Mouse (Mus musculus) embryo, embryonic 10 days (tissue): ENCODE measurements around the gene Foxa3.
A peak's percentile ranks its signal among the peaks of the same experiment; 100 is the strongest.

Source experiments
- DNase-seq: peaks from one replicate; pipeline ENCODE4 v3.0.0-alpha.2; 2015; ENCODE audit warnings: low spot score

Gene Foxa3

DNA sequence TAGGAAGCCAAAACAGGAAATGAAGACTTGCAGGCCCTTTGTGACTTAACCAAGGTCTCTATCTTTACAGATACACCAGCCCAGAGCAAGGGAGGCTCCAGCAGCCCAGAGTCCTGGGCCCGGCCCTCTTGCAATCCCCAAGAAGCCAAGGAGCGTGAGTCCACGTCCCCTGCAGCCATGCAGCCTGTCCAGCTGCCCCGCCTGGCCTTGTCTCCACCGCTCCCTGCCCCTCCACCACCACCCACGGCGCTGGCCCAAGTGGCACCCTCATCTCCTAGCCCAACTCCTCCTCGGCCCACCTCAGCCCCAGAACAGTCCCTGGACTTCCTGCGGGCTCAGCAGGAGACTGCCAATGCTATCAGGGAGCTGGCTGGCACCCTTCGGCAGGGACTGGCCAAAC is 22.9 kb downstream of the Foxa3 start:
- no peak for DNase-seq

DNA sequence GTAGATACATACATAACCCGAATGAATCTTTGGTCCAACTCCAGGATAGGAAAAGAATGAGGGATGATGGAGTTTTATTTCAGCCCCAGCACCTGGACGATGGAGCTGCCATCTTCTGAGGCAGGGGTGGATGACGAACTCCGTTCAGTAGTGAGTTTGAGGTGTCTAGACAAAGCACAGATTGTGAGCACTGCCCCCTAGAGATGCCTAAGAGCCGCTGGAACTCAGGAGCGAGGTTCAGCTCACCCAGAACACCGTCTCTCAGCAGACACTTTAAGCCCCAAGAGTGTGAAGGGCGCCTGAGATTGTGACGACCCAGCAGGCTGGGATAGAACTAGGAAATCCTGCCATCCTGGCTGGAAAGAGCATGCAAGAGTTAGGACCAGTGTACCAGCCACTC is 24.5 kb downstream of the Foxa3 start:
- no peak for DNase-seq

DNA sequence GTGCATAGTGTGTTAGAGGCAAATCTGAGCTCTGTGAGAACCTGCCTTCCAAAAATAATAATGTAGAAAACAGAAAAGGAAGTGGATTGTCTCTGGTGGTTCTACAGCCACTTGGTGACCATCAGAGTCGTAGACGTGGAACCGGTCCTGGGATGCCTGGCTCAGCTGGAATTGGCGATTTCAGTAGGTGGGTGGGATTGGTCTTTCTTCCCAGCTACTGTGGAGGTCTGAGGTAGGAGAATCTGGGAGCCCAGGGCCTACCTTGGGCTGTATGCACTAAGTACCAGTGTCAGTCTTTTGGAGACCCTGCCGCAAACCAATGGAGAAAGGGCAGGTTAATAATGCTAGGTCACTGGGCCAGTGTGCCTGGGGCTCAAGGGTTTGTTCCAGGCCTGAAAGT is 30.3 kb downstream of the Foxa3 start:
- no peak for DNase-seq

DNA sequence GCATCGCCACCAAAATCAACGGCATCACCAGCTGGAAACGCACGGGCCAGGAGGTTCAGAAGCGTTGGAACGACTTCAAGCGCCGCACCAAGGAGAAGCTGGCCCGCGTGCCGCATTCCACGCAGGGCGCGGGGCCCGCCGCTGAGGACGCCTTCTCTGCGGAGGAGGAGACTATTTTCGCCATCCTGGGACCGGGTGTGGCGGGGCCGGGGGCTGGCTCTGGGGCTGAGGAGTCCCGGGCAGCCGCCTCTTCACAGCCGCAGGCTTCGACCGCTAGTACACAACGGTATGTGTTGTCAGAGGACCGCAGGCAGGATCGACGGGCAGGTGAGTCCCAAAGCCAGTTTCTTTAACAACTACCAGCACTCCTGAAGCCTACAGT is 31.1 kb downstream of the Foxa3 start:
- DNase-seq: no peak

DNA sequence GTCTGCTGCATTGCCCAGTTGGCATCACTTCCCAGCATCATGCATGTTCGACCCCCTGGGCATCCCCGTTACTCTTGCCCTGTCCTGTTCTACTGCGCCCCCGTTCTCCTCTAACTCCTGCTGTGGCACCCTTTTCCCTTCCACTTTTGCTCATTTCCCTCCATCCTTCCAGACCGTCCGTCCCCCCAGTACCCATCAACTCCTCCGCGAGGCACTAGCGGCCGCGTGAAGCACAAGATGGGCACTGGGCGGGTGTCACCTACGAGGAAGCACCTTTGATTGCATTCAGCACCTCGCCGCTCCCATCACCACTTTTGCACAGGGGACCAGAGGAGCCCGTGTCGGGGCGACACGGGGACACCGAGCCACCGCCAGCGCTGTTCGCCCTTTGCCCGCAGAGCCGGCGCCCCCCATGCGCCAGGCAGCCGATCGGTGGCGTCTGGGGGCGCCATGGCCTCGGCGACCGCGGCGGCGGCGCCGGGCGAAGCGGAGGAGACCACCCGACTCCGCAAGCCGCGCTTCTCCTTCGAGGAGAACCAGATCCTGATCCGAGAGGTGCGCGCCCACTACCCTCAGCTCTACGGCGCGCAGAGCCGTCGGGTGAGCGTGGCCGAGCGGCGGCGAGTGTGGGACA is 31.6 kb downstream of the Foxa3 start:
- DNase-seq: peak; percentile 36

DNA sequence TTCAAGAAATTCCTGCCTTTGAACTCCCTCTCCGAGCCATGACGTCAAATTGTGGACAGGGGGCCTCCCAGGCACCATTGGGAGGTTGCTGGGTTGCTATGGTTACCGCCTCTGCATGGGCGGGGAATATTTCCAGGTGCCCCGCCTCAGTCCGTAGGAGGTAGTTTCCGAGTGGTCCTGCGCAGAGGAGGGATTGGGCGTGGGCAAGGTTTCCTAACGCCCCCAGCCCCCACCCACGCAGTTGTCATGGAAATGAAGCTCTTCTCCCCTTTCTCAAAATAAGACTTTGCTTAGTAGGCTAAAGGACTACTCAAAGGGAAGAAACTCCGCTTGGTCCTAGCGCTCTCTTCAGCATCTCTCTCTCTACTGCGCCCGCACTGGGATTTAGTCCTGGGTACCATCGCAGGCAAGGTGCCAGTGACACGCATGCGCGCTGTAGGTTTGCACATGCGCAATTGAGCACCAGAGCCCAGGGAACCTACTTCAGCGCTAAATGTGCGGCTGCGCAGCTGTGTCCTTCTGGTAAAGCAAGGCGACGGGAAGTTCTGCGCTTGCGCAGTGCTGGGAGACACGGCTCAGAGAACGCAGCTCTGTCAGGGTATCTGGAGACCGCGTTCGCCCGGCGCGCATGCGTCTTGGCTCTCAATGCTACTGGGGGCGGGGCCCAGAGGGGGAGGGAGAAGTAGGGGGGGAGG is 32.6 kb downstream of the Foxa3 start, which contains the start of gene Mypop:
Mypop (plus strand) TSS at position 645 of the 695 bp plus-strand sequence.
- peak; percentile 100 for DNase-seq

DNA sequence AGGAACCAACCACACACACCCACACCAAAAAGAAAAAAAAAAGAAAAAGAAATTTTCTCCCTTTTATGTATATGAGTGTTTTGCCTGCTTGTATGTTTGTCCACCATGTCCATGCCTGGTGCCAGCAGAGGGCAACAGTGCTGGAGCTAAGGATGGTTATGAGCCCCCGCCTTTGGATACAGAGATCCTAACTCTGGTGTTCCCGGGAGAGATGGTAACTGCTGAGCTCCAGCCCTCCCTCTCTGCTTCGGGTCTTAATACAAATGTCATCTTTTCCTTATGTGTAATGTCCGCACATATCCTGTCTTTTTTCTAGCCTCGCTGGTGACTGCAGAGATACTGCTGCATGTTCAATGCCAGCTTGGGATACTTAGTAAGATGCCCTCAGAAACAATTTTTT is 33.3 kb downstream of the Foxa3 start:
- DNase-seq: peak; percentile 45

DNA sequence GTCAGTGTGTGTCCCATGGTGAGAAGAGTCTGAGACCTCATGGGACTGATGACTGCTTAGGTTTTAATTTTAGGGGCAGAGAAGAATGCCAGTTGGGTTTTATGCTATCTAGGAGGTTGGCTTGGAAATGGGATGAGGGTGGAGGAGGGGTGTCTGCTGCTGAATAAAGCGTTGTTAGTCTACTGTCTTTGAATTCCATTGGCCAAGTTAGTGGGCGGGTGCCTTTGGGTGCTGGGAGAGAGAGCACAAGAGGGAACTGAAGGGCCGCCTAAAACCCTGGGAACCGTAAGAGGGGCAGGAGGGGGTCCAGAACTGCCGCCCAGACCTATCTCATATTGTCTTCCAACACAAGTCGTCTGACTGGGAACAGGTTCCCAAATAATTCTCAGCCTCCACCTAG is 34.6 kb downstream of the Foxa3 start:
- DNase-seq: no peak

DNA sequence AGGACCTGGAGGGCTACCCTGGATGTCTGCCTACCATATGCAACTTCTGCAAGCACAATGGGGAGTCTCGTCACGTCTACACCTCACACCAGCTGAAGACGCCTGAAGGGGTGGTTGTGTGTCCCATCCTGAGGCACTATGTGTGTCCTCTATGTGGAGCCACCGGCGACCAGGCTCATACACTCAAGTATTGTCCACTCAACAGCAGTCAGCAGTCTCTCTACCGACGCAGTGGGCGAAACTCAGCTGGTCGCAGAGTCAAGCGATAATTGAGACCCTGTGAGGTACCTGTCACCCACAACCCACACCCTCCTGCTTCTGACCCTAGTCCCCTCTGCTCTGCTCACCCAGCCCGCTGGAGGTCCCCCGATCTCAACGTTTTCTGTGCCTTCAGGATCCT is 35.6 kb downstream of the Foxa3 start:
- no peak for DNase-seq

DNA sequence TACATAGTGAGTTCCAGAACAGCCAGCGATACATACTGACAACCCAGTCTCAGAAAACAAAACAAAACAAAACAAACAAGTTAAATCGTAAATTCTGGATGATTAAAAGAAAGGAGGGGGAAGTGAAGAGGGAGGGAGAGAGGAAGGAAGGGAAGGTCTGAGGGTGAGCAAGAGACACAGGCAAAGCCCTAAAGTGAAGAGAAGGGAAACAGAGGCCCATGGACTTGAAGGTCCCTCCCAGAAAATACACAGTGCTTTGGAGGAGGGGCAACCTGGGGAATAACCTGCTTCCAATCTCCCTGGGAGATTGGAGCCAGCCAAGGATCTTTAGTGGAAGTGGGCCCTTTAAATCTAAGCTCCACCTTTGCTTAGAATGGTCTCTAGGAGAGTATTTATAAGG is 36.2 kb downstream of the Foxa3 start, which contains the start of gene Nanos2:
Nanos2 (plus strand) TSS at position 301 of the 400 bp plus-strand sequence.
- no peak for DNase-seq

DNA sequence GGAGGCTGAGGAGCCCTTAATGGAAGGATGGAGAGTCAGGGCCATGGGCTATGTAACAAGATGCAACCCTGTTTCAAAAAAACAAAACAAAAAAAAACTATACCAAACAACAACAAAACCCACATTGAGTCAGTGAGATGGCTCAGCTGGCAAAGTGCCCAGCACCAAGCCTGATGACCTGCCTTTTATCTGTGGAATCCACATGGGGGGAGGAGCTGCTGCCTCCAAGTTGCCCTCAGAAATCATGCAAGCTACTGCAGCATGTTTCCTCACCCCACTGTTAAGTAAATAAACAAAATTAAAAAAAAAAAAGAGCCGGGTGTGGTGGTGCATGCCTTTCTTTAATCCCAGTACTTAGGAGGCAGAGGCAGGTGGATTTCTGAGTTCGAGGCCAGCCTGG is 36.8 kb downstream of the Foxa3 start:
- no peak for DNase-seq

DNA sequence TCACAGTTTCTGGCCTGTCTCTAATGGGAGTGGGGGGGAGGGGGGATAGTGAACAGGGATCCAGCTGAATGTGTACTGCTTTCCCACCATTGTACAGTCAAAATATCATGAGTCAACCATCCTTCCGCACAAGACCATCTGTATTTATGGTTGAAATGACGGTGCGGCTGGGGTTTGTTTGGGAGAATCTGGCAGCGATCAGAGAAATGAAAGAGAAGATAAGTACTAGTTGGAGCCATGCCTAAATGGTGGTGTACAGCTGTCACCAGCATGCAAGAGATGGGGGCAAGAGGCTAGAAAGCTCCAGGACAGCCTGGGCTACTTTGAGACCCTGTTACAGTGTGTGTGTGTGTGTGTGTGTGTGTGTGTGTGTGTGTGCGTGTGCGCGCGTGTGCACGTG is 45.0 kb downstream of the Foxa3 start:
- no peak for DNase-seq

DNA sequence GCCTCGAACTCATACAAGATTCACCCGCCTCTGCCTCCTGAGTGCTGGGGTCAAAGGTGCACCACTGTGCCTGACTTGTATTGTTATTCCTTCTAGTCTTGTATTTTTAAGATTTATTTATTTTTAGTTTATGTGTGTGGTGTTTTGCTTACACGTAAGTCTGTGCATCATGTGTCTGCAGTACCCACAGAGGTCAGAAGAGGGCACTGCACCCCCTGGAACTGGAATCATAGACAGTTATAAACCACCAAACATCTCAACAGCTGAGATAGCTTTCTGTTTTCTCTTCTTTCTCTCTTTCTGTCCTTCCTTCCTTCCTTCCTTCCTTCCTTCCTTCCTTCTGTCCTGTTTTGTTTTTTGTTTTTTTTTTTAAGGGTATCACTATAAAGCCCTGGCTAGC is 52.4 kb downstream of the Foxa3 start:
- DNase-seq: no peak

DNA sequence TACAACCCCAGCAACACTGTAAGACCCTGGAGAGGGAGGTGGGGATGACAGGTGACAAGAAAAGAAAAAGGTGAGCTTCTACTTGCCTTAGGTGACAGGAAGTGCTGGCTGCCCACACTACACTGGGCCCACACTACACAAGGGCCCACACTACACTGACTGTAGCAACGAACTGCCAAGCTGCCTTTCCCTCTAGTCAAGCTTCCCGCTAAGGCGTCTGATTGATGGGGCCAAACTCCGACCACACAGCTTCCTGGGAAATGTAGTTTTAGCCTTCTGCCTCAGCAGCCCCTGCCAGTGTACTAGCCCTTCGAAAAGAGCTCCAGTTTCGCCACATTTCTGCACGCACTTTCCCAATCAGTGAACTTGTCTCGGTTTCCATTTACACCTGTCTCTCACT is 55.7 kb downstream of the Foxa3 start:
- DNase-seq: peak; percentile 50

DNA sequence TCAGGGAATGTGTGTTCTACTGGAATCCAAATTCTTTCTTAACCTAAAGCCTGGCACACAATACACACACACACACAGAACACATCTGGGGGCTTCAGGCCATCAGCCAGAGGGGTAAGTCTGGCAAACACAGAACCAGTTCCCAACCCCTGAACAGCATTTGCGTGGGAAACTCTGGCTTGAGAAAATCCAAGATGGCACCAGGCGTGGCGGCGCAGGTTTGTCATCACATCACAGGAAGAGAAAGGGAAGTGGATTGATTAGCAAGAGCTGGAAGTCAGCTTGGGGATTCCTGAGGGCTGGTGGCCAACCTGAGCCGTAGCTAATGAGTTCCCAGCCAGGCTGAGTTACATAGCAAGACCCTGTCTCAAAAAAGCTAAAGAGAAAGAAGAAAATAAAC is 58.0 kb downstream of the Foxa3 start:
- DNase-seq: no peak

DNA sequence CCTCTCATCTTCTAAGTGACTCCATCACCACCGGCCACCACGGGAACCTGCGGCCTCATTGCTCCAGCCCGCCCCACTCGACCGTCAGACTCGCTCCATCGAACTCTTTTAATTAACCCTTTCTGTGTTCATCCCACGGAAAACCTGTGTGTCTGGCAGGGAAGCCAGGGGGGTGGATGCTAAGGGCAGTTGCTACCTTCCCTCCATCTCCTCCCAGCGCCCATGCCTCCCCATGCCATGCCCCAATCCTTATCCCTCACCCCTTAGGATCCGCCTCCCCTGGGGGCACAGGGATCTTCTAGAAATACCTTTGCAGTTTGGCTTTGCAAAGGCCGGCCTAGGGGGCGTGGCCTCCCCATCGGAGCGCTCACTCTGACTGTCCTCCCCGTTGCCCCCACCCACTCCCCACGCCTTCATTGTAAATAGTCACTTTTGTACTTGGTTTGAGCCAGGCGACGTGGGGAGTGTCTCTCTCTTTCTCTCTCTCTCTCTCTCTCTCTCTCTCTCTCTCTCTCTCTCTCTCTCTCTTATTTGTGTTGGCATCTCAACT is 60.0 kb downstream of the Foxa3 start:
- DNase-seq: no peak
